Mouse (Mus musculus) MEL (cell line): Measurements from ENCODE around the gene Ptprr.

Source experiments
- CHD1 ChIP-seq: IDR thresholded peaks from 2 replicates; pipeline ENCODE4 v1.6.1; 2012; ENCODE audit warnings: low read depth, mild to moderate bottlenecking, inconsistent platforms, low read length, improper control_type of control experiment
- CHD2 ChIP-seq: IDR thresholded peaks from 2 replicates; pipeline ENCODE4 v1.6.1; 2011; ENCODE audit warnings: low read length, improper control_type of control experiment
- CTCF ChIP-seq, 3 experiments: IDR thresholded peaks in 2 of 3; conservative IDR thresholded peaks in 1 of 3; 2 replicates each; pipeline ENCODE4 v1.5.1; 2011 to 2012; ENCODE audit warnings: low read length in 3 of 3, low read depth in 2 of 3, mild to moderate bottlenecking in 2 of 3, improper control_type of control experiment in 1 of 3, inconsistent platforms in 1 of 3, mixed read lengths in 1 of 3, moderate library complexity in 1 of 3; ENCODE audit not compliant: control insufficient read depth in 1 of 3, insufficient read depth in 1 of 3, poor library complexity in 1 of 3, severe bottlenecking in 1 of 3
- EP300 ChIP-seq, 2 experiments: IDR thresholded peaks; 2 replicates each; pipeline ENCODE4 v1.6.1; 2011; ENCODE audit warnings: improper control_type of control experiment in 2 of 2, low read length in 2 of 2, low read depth in 1 of 2, mild to moderate bottlenecking in 1 of 2
- GATA1 ChIP-seq: IDR thresholded peaks from 2 replicates; pipeline ENCODE4 v1.6.1; 2011; ENCODE audit warnings: low read depth, low read length, improper control_type of control experiment
- MAFK ChIP-seq: IDR thresholded peaks from 2 replicates; pipeline ENCODE4 v1.6.1; 2011; ENCODE audit warnings: low read depth, mild to moderate bottlenecking, low read length, improper control_type of control experiment, borderline replicate concordance
- MAX ChIP-seq: IDR thresholded peaks from 2 replicates; pipeline ENCODE4 v1.6.1; 2011; ENCODE audit warnings: low read length, improper control_type of control experiment
- NRF1 ChIP-seq: IDR thresholded peaks from 2 replicates; pipeline ENCODE4 v1.6.1; 2014; ENCODE audit warnings: low read depth, mild to moderate bottlenecking, inconsistent platforms, low read length, improper control_type of control experiment, moderate library complexity; ENCODE audit not compliant: poor library complexity, insufficient read depth, severe bottlenecking
- POLR2A ChIP-seq, 2 experiments: IDR thresholded peaks; 2 replicates each; pipeline ENCODE4 v1.6.1; 2011 to 2012; ENCODE audit warnings: low read length in 2 of 2, mild to moderate bottlenecking in 2 of 2, control low read depth in 1 of 2, improper control_type of control experiment in 1 of 2, low read depth in 1 of 2, moderate library complexity in 1 of 2; ENCODE audit not compliant: control insufficient read depth in 1 of 2, insufficient read depth in 1 of 2, poor library complexity in 1 of 2
- TBP ChIP-seq: IDR thresholded peaks from 2 replicates; pipeline ENCODE4 v1.8.0; 2011; ENCODE audit warnings: low read depth, low read length, improper control_type of control experiment
- UBTF ChIP-seq: IDR thresholded peaks from 2 replicates; pipeline ENCODE4 v1.6.1; 2012; ENCODE audit warnings: low read depth, mild to moderate bottlenecking, inconsistent platforms, low read length, improper control_type of control experiment, moderate library complexity, borderline replicate concordance; ENCODE audit not compliant: insufficient read depth
- USF1 ChIP-seq: IDR thresholded peaks from 2 replicates; pipeline ENCODE4 v1.6.1; 2014; ENCODE audit warnings: low read depth, mild to moderate bottlenecking, inconsistent platforms, low read length, improper control_type of control experiment, moderate library complexity
- USF2 ChIP-seq, 2 experiments: IDR thresholded peaks; 2 replicates each; pipeline ENCODE4 v1.6.1; 2011 to 2012; ENCODE audit warnings: improper control_type of control experiment in 2 of 2, low read length in 2 of 2, borderline replicate concordance in 1 of 2, inconsistent platforms in 1 of 2, low read depth in 1 of 2, mild to moderate bottlenecking in 1 of 2; ENCODE audit not compliant: insufficient read depth in 1 of 2
- ZKSCAN1 ChIP-seq: IDR thresholded peaks from 2 replicates; pipeline ENCODE4 v1.6.1; 2012; ENCODE audit warnings: low read depth, mild to moderate bottlenecking, inconsistent platforms, low read length, improper control_type of control experiment, moderate library complexity

GRCm38 (mm10) chr10:116201542-116201941 is 183.5 kb downstream of the Ptprr start:
- no peak for TF ChIP-seq CTCF (IDR thresholded peaks at IDR 0.05 in 2 of 3, conservative IDR thresholded peaks at IDR 0.05 in 1 of 3; ENCODE audit: control insufficient read depth in 1 of 3, insufficient read depth in 1 of 3, low read depth in 2 of 3, low read length in 3 of 3, poor library complexity in 1 of 3, severe bottlenecking in 1 of 3)
- TF ChIP-seq MAX, result no peak
- no peak for TF ChIP-seq NRF1
- no peak for TF ChIP-seq GATA1
- TF ChIP-seq POLR2A (IDR thresholded peaks at IDR 0.05; ENCODE audit: control insufficient read depth in 1 of 2, insufficient read depth in 1 of 2, low read depth in 1 of 2, low read length in 2 of 2, poor library complexity in 1 of 2), result no peak
- no peak for TF ChIP-seq EP300 (IDR thresholded peaks at IDR 0.05; ENCODE audit: low read depth in 1 of 2, low read length in 2 of 2)
- TF ChIP-seq MAFK, result no peak
- TF ChIP-seq CHD2, result no peak
- no peak for TF ChIP-seq USF2 (IDR thresholded peaks at IDR 0.05; ENCODE audit: borderline replicate concordance in 1 of 2, insufficient read depth in 1 of 2, low read depth in 1 of 2, low read length in 2 of 2)
- no peak for TF ChIP-seq UBTF
- no peak for TF ChIP-seq ZKSCAN1
- no peak for TF ChIP-seq CHD1
- TF ChIP-seq TBP, result no peak
- TF ChIP-seq USF1, result no peak
